Mouse (Mus musculus) Patski (cell line): ENCODE measurements around the gene Gm45713. TPM values are rescaled to one million over a fixed set of nuclear protein-coding genes. Genes with fewer than 3 reads are reported as not detected.

ENCODE experiments used
- ATAC-seq: fragments of 100-300 bp; one replicate; pipeline ENCODE4 v1.8.0; 2021
- CTCF ChIA-PET: fragments of 350-600 bp; sonication (Branson Sonifier 250); formaldehyde crosslinking; loops from one replicate; lab custom pipeline; 2022; ENCODE audit warnings: inconsistent platforms; lab: Charles Lee
- POLR2A ChIA-PET: fragments of 350-600 bp; sonication (Branson Sonifier 250); formaldehyde crosslinking; loops from one replicate; lab custom pipeline; 2022; ENCODE audit warnings: antibody characterized with exemption, inconsistent platforms; lab: Charles Lee
- DNase-seq: peaks from one replicate; pipeline ENCODE4 v3.0.0-alpha.2; 2011; ENCODE audit warnings: low read depth, low spot score
- H3K27me3 ChIP-seq: fragments of 371-371 bp; one replicate; pipeline ENCODE4 v1.5.1; 2021
- CTCF ChIP-seq: fragments of 100-300 bp; IDR thresholded peaks from one replicate; pipeline ENCODE4 v1.5.1; 2021
- in situ Hi-C: fragments of 300-500 bp; cut with MboI; formaldehyde crosslinking; loops from 3 replicates; pipeline ENCODE4 v1.11.1; 2018; ENCODE audit warnings: low pct_unique_long_range_greater_than_20kb, mixed read lengths
- polyA plus RNA-seq: library from polyadenylated mRNA; unstranded; gene quantifications from one replicate; pipeline ENCODE4 v1.2.3, GENCODE M21; 2021

Gm45713 gene
- polyA plus RNA-seq, 1 experiment from 2014 or later, result not detected

- in situ Hi-C loops, result no loop called here
- no peak for TF ChIP-seq CTCF
- POLR2A ChIA-PET, result no interaction called here
- CTCF ChIA-PET, result interaction anchor here (1.5 kb wide), 1 partner anchor 11 kb away, joined by 4 read pairs; the partner anchor contains the start of genes Flt3l and Gm45713
- H3K27me3 ChIP-seq, result no peaks in the 10 kb centered on the region
- DNase-seq (no peak), ATAC-seq (no peak)
Measured at GRCm38 (mm10) chr7:45147267-45147666, 11.2 kb upstream of the Gm45713 start.

GRCm38 (mm10) chr7:45145460-45145859 lies 9.4 kb upstream of the Gm45713 start:
- ChIA-PET POLR2A (no interaction called here), CTCF (no interaction called here)
- in situ Hi-C loops, result no loop called here
- DNase-seq (no peak), ATAC-seq (no peak)
- no peaks in the 10 kb centered on the region for H3K27me3 ChIP-seq
- no peak for TF ChIP-seq CTCF

DNA sequence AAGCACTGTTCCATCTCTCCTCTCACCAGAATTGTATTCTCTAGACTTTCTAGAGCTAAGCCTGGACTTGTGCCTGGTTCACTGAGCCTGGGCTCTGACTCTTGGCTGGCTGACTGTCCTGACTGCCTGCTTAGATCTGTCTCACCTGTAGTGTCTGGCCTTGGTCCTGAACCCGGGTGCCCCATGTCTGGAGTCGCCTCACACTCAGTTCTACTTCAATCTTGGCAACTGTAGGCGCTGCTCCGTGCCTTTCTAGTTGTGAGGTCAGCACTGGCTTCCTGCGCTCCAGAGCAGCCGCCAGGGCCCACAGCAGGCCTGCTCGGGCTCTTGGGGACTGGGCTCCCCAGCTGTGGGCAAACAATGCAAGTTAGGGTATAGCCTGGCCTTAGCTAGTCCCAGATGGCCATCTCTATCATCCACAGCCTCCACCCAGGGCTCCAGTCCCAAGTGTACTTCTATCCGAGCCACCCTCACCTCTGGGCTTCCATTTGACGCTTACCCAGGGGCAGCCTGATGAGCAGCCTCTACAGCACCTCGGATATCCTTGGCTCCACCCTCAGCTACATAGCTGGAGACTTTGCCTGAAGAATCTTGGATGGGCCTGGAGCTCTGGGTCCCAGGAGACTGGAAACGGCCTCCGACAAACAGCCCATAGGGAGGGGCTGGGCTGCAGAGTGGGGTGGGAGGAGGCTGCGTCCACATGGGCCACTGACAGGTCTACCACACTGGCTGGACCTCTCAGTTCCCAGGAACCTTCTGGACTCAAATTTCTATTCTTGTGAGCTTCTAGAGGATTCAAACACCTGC lies 8.5 kb upstream of the Gm45713 start:
- in situ Hi-C loops, result no loop called here
- TF ChIP-seq CTCF, result no peak

DNA sequence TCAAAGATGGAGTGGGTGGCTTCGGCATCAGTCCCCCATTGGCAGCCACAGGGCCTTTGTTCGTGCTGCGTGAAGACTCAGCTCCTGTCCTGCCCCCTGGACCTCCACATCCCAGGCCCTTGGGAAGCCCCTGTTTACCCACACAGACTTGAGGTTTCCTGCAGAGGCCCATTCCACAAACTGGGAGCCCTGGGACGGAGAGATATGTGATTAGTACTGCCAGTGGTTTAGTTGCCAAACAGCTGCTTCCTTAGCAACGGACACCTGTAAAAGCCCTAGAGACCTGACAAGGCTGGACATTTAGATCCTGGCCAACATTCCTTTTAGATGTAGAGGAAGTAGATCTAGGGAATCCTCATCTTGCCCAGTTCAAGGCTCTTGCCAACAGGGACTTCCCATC lies 5.9 kb upstream of the Gm45713 start:
- ChIA-PET POLR2A (no interaction called here), CTCF (no interaction called here)
- H3K27me3 ChIP-seq, result no peaks in the 10 kb centered on the region
- in situ Hi-C loops, result no loop called here
- TF ChIP-seq CTCF, result no peak
- ATAC-seq (no peak), DNase-seq (no peak)

More for the DNA sequence above, 8.5 kb upstream of the Gm45713 start:
- ATAC-seq (no peak), DNase-seq (no peak)
- ChIA-PET POLR2A (no interaction called here), CTCF (interaction anchor here (1.3 kb wide), 1 partner anchor 76 kb away, joined by 3 read pairs; no protein-coding TSS in a partner anchor)
- H3K27me3 ChIP-seq, result no peaks in the 10 kb centered on the region

- POLR2A ChIA-PET, result no interaction called here
- no peak for TF ChIP-seq CTCF
- CTCF ChIA-PET, result no interaction called here
- ATAC-seq, result no peak
- H3K27me3 ChIP-seq, result no peaks in the 10 kb centered on the region
- in situ Hi-C loops, result no loop called here
- no peak for DNase-seq
Measured at GRCm38 (mm10) chr7:45141319-45141718, 5.3 kb upstream of the Gm45713 start.

DNA sequence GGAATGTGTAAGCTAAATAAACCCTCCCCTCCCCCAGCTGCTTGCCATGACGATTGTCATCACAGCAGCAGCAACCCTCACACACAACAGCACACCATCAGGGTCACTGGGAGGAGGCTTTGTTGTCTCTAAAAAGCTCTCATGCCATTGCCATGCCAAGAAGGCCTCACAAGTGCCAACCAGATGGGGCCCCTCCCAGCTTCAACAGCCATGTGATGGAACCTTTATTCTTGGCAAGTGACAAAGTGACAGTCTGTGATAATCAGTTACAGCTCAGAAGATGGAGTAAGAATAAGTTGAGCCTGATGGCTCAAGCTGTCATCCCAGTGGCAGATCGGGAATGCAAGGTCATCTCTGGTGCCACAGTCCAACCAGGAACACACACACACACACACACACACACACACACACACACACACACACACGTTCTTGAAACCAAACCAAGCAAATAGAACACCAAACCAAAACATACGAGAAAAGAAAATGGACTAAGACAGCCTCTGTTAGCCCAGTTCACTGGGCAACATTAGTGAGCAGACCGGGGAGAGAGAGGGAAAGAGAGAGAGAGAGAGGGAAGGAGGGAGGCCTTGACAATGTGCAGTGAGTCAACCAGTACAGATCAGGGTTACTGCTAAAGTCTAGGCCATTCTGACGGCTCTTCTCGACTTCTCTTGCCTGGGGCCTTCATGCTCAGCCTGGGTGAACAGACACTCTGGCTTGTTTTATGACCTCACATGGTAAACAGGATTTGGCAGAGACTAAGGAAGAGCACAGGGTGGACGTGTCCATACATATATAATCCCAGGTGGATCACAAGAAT lies 4.1 kb upstream of the Gm45713 start:
- no peaks in the 10 kb centered on the region for H3K27me3 ChIP-seq
- no peak for TF ChIP-seq CTCF
- POLR2A ChIA-PET, result no interaction called here
- no peak for DNase-seq
- in situ Hi-C loops, result no loop called here
- CTCF ChIA-PET, result no interaction called here
- no peak for ATAC-seq

DNA sequence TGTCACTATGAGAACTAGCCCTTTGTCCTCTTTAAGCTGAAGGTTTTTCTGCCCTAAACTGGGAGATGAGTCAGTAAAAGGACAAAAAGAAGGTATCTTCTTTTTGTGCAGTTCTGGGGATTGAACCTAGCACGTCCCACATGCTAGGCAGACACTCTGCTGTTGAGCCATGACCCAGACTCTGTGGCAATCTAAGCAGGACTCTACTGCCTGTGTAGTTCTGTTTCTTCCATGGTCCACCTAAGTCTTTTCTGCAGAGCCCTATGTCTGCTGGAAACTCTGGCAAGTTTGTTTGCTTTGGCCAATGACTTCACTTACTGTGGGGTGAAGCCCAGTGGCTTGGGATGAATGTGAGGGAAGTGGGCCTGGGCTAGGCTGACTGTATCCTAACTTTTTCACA lies 2.4 kb upstream of the Gm45713 start:
- POLR2A ChIA-PET, result no interaction called here
- ATAC-seq, result no peak
- in situ Hi-C loops, result no loop called here
- DNase-seq, result no peak
- CTCF ChIA-PET, result interaction anchor here (1.5 to 2.8 kb wide), 2 partner anchors 13 to 15 kb away, joined by 4 to 10 read pairs; partner anchors contain the start of genes Aldh16a1 and Pih1d1
- no peaks in the 10 kb centered on the region for H3K27me3 ChIP-seq
- TF ChIP-seq CTCF, result no peak

DNA sequence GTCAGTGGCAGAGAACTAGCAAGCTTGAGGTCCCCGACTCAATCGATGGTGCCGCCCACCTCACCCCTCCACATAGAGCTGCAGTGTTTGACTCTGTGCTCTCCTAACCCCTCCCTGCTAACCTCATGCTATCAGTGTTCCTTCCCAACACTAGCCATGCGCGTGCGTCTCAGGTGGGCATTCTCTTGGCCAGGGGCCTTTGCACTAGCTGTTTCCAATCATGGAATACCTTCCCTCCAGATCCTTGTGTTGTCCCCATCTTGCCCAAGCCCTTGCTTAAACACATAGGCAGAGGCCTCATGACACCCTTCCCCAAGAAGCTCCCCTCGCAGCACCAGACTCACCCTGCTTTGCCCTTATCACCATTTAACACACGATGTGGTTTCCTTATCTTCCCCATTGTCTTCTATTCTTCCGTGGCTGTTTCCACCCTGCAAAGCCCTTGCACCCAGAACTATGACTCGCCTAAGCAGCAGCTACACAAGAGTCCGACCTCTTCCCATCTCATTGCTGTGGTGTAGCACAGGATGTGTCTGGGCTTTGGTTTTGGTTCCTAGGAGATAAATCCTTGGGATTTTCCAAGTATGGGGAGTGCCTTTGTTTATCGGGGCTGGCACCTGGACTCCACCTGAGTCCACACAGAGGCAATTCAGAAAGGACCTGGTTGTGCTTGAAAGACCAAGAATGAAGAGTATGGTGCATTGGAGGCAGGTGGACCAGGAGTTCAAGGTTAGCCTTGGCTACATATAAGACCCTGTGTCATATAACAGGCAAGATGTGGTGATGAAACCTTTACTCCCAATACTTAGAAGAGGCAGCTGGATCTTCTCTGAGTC lies 1.4 kb upstream of the Gm45713 start:
- ATAC-seq (no peak), DNase-seq (no peak)
- CTCF ChIA-PET, result interaction anchor here (1.3 to 2.8 kb wide), 4 partner anchors 14 to 57 kb away, joined by 4 to 10 read pairs (median 6); partner anchors contain the start of genes Aldh16a1, Pih1d1 and Rps11
- POLR2A ChIA-PET, result no interaction called here
- no peaks in the 10 kb centered on the region for H3K27me3 ChIP-seq
- in situ Hi-C loops, result no loop called here
- no peak for TF ChIP-seq CTCF

DNA sequence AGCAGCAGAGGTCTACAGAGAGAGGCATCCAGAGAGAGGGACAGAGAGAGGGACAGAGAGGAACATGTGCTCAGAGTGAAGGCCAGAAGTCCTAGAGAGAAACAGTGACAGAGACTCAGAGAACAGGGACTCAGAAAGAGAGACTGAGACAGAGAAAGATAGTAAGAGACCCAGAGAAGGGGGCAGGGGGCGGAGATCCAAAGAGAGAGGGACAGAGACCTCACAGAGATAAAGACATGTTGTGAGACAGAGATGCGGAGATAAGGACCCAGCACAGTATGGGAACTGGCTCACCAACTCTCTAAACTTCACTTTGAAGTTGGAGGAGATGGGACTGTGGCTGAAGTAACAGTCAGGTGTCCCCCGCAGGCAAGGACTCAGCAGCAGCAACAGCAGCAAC lies 661 bp downstream of the Gm45713 start:
- ChIA-PET POLR2A (no interaction called here), CTCF (interaction anchor here (1.6 kb wide), 1 partner anchor 8 kb away, joined by 4 read pairs; no protein-coding TSS in a partner anchor)
- ATAC-seq (no peak), DNase-seq (no peak)
- in situ Hi-C loops, result no loop called here
- TF ChIP-seq CTCF, result no peak
- no peaks in the 10 kb centered on the region for H3K27me3 ChIP-seq

DNA sequence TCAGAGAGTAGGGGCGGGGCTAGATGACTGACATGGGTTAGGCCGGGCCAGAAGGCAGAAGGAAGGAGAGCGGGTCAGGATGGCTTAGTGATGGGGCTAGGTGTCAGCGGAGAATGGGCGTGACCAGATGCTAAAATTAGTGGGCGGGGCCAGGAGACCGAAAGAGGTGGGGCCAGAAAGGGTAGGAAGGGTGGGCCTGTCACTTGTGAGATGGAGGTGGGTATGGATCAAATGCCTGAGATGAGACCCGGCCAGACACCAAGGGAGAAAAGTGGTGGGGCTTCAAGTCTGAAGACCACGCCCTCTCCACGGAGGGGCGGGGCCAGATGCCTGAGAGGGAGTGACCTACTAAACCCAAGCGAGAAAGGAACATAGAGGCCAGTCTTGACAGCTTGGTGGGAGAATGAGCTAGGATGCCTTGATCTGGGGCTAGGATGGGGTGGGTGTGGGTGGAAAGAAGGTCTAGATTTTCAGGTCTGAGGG lies 1.4 kb downstream of the Gm45713 start:
- ATAC-seq, result no peak

More for the DNA sequence above, 1.4 kb downstream of the Gm45713 start:
- TF ChIP-seq CTCF, result no peak
- no peak for DNase-seq
- in situ Hi-C loops, result no loop called here
- H3K27me3 ChIP-seq, result no peaks in the 10 kb centered on the region
- ChIA-PET POLR2A (no interaction called here), CTCF (interaction anchor here (1.6 kb wide), 1 partner anchor 8 kb away, joined by 4 read pairs; no protein-coding TSS in a partner anchor)
